Mouse (Mus musculus): Measurements from ENCODE around the gene Six1. TPM values are rescaled to one million over a fixed set of nuclear protein-coding genes. Genes with fewer than 3 reads are reported as not detected.

Gene Six1
- polyA plus RNA-seq, 1 experiment: not detected

- H3K27me3 ChIP-seq (ENCODE audit: control insufficient read depth): peaks cover 100% of the 10 kb centered on the region
- TF ChIP-seq TAL1 (IDR thresholded peaks at IDR 0.05; ENCODE audit: low read length) (no peak), GATA1 (IDR thresholded peaks at IDR 0.05; ENCODE audit: low read length) (no peak)
- H3K9me3 ChIP-seq (ENCODE audit: control insufficient read depth, low read length): no peaks in the 10 kb centered on the region; the same call in 1 of the 2 replicates
- H3K4me1 ChIP-seq (ENCODE audit: control insufficient read depth): peaks cover 3% of the 10 kb centered on the region
- H3K36me3 ChIP-seq (ENCODE audit: control insufficient read depth): no peaks in the 10 kb centered on the region
- no peak overlapping the region for H3K4me3 ChIP-seq (replicated peaks)
Observed at GRCm38 (mm10) chr12:73052036-73052650, 1.5 kb downstream of the Six1 start.

DNA sequence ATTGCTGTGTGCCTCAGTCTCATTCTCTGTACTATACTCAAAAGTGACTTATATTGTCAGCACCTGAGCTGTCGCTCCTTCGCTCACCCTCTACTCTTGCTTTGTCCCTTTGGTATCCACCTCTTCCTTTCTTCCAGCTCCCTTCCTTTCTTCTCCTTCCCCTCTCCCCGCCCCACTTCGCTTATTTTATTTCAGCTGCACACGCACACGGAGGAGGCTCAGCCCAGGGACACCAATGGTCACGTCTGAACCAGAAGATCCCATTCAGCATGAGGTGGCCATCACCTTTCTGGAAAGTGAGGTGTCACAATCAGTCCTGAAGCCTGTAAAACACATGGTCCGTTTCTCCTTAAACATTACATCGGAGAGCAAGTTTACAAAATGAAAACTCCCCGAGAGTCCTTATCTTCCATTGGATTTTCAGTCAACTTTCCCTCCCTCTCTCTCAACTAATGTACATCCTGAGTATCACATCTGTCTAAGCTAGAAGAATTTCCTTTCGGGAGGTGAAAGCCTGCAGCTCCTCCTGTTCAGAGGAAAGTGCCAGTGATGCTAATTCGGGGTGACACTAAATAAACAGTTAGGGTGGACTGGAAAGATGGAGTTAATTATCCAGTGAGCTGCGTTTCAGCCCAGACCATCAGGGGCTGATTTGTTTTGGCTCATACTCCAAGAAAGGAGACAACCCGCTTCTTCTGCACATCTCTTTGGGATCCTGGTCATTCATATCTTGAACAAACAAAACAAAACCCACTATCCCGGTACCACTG is 2.7 kb downstream of the Six1 start:
- Histone ChIP-seq H3K4me3 (replicated peaks) (no peak overlapping the region), H3K27me3 (ENCODE audit: control insufficient read depth) (peaks cover 100% of the 10 kb centered on the region), H3K36me3 (ENCODE audit: control insufficient read depth) (no peaks in the 10 kb centered on the region), H3K4me1 (ENCODE audit: control insufficient read depth) (peaks cover 3% of the 10 kb centered on the region), H3K9me3 (ENCODE audit: control insufficient read depth, low read length) (peaks cover 2% of the 10 kb centered on the region; the same call in 1 of the 2 replicates)
- TF ChIP-seq TAL1 (IDR thresholded peaks at IDR 0.05; ENCODE audit: low read length): no peak
- TF ChIP-seq GATA1 (IDR thresholded peaks at IDR 0.05; ENCODE audit: low read length): no peak

DNA sequence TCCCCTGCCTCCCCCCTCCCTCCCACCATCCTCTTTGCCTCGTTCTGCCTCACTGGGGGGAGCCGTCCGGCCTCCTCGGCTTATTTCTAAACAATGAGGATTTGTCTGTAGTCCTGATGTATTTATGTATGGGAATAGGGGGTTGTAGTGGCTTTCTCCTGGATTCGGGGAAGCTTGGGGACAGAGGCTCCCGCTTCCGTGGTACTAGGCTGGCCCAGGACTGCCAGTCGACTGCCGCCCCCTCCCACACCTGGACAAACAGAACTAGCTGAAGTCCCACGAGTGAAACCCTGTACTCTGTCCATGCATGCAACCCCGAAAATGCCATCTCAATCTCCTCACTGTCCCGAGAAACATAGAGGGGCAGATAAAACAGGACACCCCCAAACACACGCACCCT is 3.4 kb downstream of the Six1 start:
- peaks cover 4% of the 10 kb centered on the region; the same call in 1 of the 2 replicates for H3K9me3 ChIP-seq (ENCODE audit: control insufficient read depth, low read length)
- TF ChIP-seq GATA1 (IDR thresholded peaks at IDR 0.05; ENCODE audit: low read length) (no peak), TAL1 (IDR thresholded peaks at IDR 0.05; ENCODE audit: low read length) (no peak)
- no peaks in the 10 kb centered on the region for H3K36me3 ChIP-seq (ENCODE audit: control insufficient read depth)
- no peak overlapping the region for H3K4me3 ChIP-seq (replicated peaks)
- peaks cover 3% of the 10 kb centered on the region for H3K4me1 ChIP-seq (ENCODE audit: control insufficient read depth)
- H3K27me3 ChIP-seq (ENCODE audit: control insufficient read depth): peaks cover 100% of the 10 kb centered on the region

DNA sequence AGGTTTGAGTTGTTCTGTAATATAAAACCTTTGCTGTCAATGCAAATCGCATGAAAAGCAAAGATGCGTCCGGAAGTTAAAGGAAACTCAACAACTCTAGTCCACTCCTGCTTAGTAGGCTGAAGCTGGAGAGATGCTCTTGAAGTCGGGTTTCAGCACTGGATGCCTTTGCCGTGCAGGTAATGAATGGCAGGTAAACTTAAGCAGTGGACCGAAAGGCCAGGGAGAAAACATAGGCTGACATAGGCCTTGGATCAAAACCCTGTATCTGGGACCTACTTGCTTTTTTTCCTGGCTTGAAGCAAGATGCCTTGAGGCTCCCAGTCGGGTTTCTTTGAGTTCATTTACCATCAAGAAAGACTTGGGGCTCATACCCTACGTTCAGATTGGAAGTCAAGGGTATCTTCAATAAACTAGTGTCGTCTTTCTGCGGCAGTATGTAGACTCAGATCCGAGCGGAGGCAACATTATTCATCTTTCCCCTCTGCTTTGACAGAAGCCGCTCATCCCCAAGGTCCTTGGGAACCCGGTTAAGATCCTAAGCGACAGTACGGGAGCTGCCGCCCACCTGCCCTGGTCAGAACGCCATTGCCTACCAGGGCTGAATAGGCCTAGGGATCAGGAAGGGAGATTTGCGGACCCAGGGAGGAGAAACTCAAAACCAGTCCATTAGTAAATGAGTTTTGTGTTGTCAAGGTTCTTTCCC is 4.0 kb downstream of the Six1 start:
- Histone ChIP-seq H3K36me3 (ENCODE audit: control insufficient read depth) (no peaks in the 10 kb centered on the region), H3K27me3 (ENCODE audit: control insufficient read depth) (peaks cover 100% of the 10 kb centered on the region), H3K4me1 (ENCODE audit: control insufficient read depth) (peaks cover 3% of the 10 kb centered on the region), H3K4me3 (replicated peaks) (no peak overlapping the region), H3K9me3 (ENCODE audit: control insufficient read depth, low read length) (peaks cover 4% of the 10 kb centered on the region; the same call in 1 of the 2 replicates)
- TF ChIP-seq TAL1 (IDR thresholded peaks at IDR 0.05; ENCODE audit: low read length): no peak
- TF ChIP-seq GATA1 (IDR thresholded peaks at IDR 0.05; ENCODE audit: low read length): no peak

DNA sequence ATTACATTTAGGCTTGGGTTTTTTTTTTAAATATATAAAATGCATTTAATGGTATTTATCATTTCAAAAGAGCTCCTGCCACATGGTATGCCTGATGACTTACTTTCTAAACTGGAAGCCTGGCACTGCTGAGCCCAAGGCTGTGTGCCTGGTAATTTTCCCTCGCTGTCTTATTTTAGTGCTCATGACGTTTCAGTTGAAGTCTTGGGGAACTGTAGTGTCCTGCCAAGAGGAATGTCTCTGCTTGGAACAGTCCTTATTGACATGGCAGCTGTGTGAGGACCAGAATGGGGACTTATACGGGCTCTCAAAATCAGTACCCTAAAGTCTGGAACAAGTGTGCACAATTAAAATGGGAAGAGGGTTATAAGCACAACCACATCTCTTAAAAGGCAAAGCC is 5.2 kb downstream of the Six1 start:
- H3K9me3 ChIP-seq (ENCODE audit: control insufficient read depth, low read length): peaks cover 4% of the 10 kb centered on the region; the same call in 1 of the 2 replicates
- H3K4me3 ChIP-seq (replicated peaks): no peak overlapping the region
- no peaks in the 10 kb centered on the region for H3K36me3 ChIP-seq (ENCODE audit: control insufficient read depth)
- H3K27me3 ChIP-seq (ENCODE audit: control insufficient read depth): peaks cover 100% of the 10 kb centered on the region
- no peaks in the 10 kb centered on the region; the same call in none of the 2 replicates for H3K4me1 ChIP-seq (ENCODE audit: control insufficient read depth)
- TF ChIP-seq TAL1 (IDR thresholded peaks at IDR 0.05; ENCODE audit: low read length) (no peak), GATA1 (IDR thresholded peaks at IDR 0.05; ENCODE audit: low read length) (no peak)

DNA sequence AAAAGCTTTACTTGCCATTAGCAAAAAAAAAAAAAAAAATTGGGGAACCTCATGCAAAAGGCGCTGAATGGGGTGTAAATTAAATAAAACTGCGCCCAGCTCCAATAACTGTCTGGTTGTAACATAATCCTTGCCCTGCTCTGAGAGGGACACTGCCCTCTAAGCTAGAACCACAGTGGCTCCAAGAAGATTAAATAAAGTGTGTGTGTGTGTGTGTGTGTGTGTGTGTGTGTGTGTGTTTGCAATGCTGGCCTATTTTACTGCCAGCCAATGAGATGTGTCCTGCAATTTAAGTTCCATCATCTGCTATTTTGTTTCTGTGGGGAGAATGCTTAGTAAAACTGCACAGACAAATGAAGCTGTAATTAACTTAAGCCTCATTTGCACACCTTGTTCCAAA is 6.1 kb downstream of the Six1 start:
- no peaks in the 10 kb centered on the region for H3K36me3 ChIP-seq (ENCODE audit: control insufficient read depth)
- no peak for TF ChIP-seq GATA1 (IDR thresholded peaks at IDR 0.05; ENCODE audit: low read length)
- TF ChIP-seq TAL1 (IDR thresholded peaks at IDR 0.05; ENCODE audit: low read length): no peak
- H3K4me3 ChIP-seq (replicated peaks): no peak overlapping the region
- no peaks in the 10 kb centered on the region; the same call in none of the 2 replicates for H3K4me1 ChIP-seq (ENCODE audit: control insufficient read depth)
- peaks cover 6% of the 10 kb centered on the region; the same call in 1 of the 2 replicates for H3K9me3 ChIP-seq (ENCODE audit: control insufficient read depth, low read length)
- H3K27me3 ChIP-seq (ENCODE audit: control insufficient read depth): peaks cover 100% of the 10 kb centered on the region

GRCm38 (mm10) chr12:73046607-73047180 is 7.0 kb downstream of the Six1 start:
- no peak overlapping the region for H3K4me3 ChIP-seq (replicated peaks)
- TF ChIP-seq TAL1 (IDR thresholded peaks at IDR 0.05; ENCODE audit: low read length): no peak
- TF ChIP-seq GATA1 (IDR thresholded peaks at IDR 0.05; ENCODE audit: low read length): no peak
- H3K4me1 ChIP-seq (ENCODE audit: control insufficient read depth): no peaks in the 10 kb centered on the region; the same call in none of the 2 replicates
- peaks cover 100% of the 10 kb centered on the region for H3K27me3 ChIP-seq (ENCODE audit: control insufficient read depth)
- peaks cover 6% of the 10 kb centered on the region; the same call in 1 of the 2 replicates for H3K9me3 ChIP-seq (ENCODE audit: control insufficient read depth, low read length)
- H3K36me3 ChIP-seq (ENCODE audit: control insufficient read depth): no peaks in the 10 kb centered on the region

- peaks cover 6% of the 10 kb centered on the region; the same call in 1 of the 2 replicates for H3K9me3 ChIP-seq (ENCODE audit: control insufficient read depth, low read length)
- H3K4me3 ChIP-seq (replicated peaks): no peak overlapping the region
- no peaks in the 10 kb centered on the region; the same call in none of the 2 replicates for H3K4me1 ChIP-seq (ENCODE audit: control insufficient read depth)
- peaks cover 100% of the 10 kb centered on the region for H3K27me3 ChIP-seq (ENCODE audit: control insufficient read depth)
- H3K36me3 ChIP-seq (ENCODE audit: control insufficient read depth): no peaks in the 10 kb centered on the region
- TF ChIP-seq TAL1 (IDR thresholded peaks at IDR 0.05; ENCODE audit: low read length) (no peak), GATA1 (IDR thresholded peaks at IDR 0.05; ENCODE audit: low read length) (no peak)
Observed at GRCm38 (mm10) chr12:73045724-73046606, 7.7 kb downstream of the Six1 start.

Measured in erythroblast, embryonic 14.5 days (primary cell).